Mouse (Mus musculus) limb, embryonic 13.5 days (tissue): Measurements from ENCODE around the gene Csrp2. TPM values are rescaled to one million over a fixed set of nuclear protein-coding genes. Genes with fewer than 3 reads are reported as not detected.
A peak's percentile ranks its signal among the peaks of the same experiment; 100 is the strongest.

Source experiments
- ATAC-seq: fragments of 200-750 bp; cut with Nextera tagmentation; 2 replicates; pipeline ENCODE4 v1.8.0; 2017; ENCODE audit warnings: low read depth, moderate number of reproducible peaks, moderate TSS enrichment; ENCODE audit not compliant: low FRiP score
- H3K27ac ChIP-seq: fragments of 300-500 bp; sonication (generic); 2 replicates; pipeline ENCODE4 v1.5.1; 2015; ENCODE audit warnings: inconsistent platforms, mild to moderate bottlenecking, moderate library complexity
- H3K27me3 ChIP-seq: fragments of 300-500 bp; sonication (generic); 2 replicates; pipeline ENCODE4 v1.6.1; 2015; ENCODE audit warnings: mild to moderate bottlenecking, inconsistent platforms
- H3K36me3 ChIP-seq: fragments of 300-500 bp; sonication (generic); 2 replicates; pipeline ENCODE4 v1.6.1; 2015; ENCODE audit warnings: inconsistent platforms, mild to moderate bottlenecking, moderate library complexity
- H3K4me1 ChIP-seq: fragments of 300-500 bp; sonication (generic); 2 replicates; pipeline ENCODE4 v1.6.1; 2015; ENCODE audit warnings: inconsistent platforms
- H3K4me2 ChIP-seq: fragments of 300-500 bp; sonication (generic); replicated peaks from 2 replicates; pipeline ENCODE4 v1.6.1; 2015; ENCODE audit warnings: inconsistent platforms, mild to moderate bottlenecking, moderate library complexity
- H3K4me3 ChIP-seq: fragments of 300-500 bp; sonication (generic); 2 replicates; pipeline ENCODE4 v1.5.1; 2015; ENCODE audit warnings: moderate library complexity, mild to moderate bottlenecking, inconsistent platforms
- H3K9ac ChIP-seq: fragments of 300-500 bp; sonication (generic); 2 replicates; pipeline ENCODE4 v1.6.1; 2015; ENCODE audit warnings: mild to moderate bottlenecking, inconsistent platforms
- H3K9me3 ChIP-seq: fragments of 300-500 bp; sonication (generic); 2 replicates; pipeline ENCODE4 v1.6.1; 2016; ENCODE audit warnings: inconsistent platforms
- WGBS: fragments of 180-500 bp; shearing (Covaris S2); methylation state at CpG from one replicate; pipeline ENCODE4 v1.1.7; 2015; 5-methylcytosine and 5-hydroxymethylcytosine counted together
- polyA plus RNA-seq: library from polyadenylated mRNA; unstranded; fragments of >200 nt; fragmentation: Nextera tagmentation; extraction: Ambion mirVana; gene quantifications from 2 replicates; pipeline ENCODE4 v1.2.1, GENCODE M21; 2015

Csrp2 gene
- polyA plus RNA-seq, 1 experiment from 2014 or later = 207 TPM

- Histone ChIP-seq H3K9ac (no peak overlapping the region), H3K4me2 (no peak overlapping the region), H3K36me3 (peaks cover 48% of the 10 kb centered on the region), H3K4me1 (peaks cover 9% of the 10 kb centered on the region; the same call in 1 of the 2 replicates), H3K9me3 (no peaks in the 10 kb centered on the region), H3K4me3 (no peak overlapping the region), H3K27me3 (no peaks in the 10 kb centered on the region), H3K27ac (no peak overlapping the region)
- no peak for ATAC-seq
- 94% methylated on average over 1 of the region's 1 CpGs for WGBS
These were observed 31.5 kb downstream of the Csrp2 start for GRCm38 (mm10) chr10:110951112-110951511.

- no peaks in the 10 kb centered on the region for H3K27me3 ChIP-seq
- H3K9ac ChIP-seq = no peak overlapping the region
- WGBS = 78% methylated on average over 4 of the region's 4 CpGs
- no peak overlapping the region for H3K4me2 ChIP-seq
- H3K27ac ChIP-seq = no peak overlapping the region
- no peak for ATAC-seq
- H3K36me3 ChIP-seq = peaks cover 46% of the 10 kb centered on the region
- H3K9me3 ChIP-seq = no peaks in the 10 kb centered on the region
- 0 out of 2 replicates have a peak, but pooled peaks cover 9% of the 10 kb centered on the region for H3K4me1 ChIP-seq
- H3K4me3 ChIP-seq = no peak overlapping the region
These were observed 32.2 kb downstream of the Csrp2 start for GRCm38 (mm10) chr10:110951748-110952147.

GRCm38 (mm10) chr10:110952271-110952670 lies 32.7 kb downstream of the Csrp2 start:
- Histone ChIP-seq H3K27me3 (no peaks in the 10 kb centered on the region), H3K36me3 (peaks cover 49% of the 10 kb centered on the region), H3K27ac (peak overlapping the region; percentile 44; the same call in 1 of the 2 replicates), H3K4me3 (no peak overlapping the region), H3K4me1 (0 out of 2 replicates have a peak, but pooled peaks cover 9% of the 10 kb centered on the region), H3K9me3 (no peaks in the 10 kb centered on the region), H3K9ac (no peak overlapping the region), H3K4me2 (no peak overlapping the region)
- WGBS = 81% methylated on average over 8 of the region's 8 CpGs
- no peak for ATAC-seq

GRCm38 (mm10) chr10:110952937-110953451 lies 33.4 kb downstream of the Csrp2 start:
- peak overlapping the region; percentile 44 for H3K27ac ChIP-seq
- 67% methylated on average over 9 of the region's 9 CpGs for WGBS
- no peaks in the 10 kb centered on the region for H3K9me3 ChIP-seq
- no peaks in the 10 kb centered on the region for H3K27me3 ChIP-seq
- H3K4me1 ChIP-seq = 0 out of 2 replicates have a peak, but pooled peaks cover 9% of the 10 kb centered on the region
- peaks cover 47% of the 10 kb centered on the region for H3K36me3 ChIP-seq
- H3K4me2 ChIP-seq = no peak overlapping the region
- no peak overlapping the region for H3K4me3 ChIP-seq
- no peak overlapping the region for H3K9ac ChIP-seq
- ATAC-seq = peak; percentile 85

GRCm38 (mm10) chr10:110958879-110959278 lies 39.3 kb downstream of the Csrp2 start:
- no peak overlapping the region for H3K4me2 ChIP-seq
- WGBS = 93% methylated on average over 6 of the region's 6 CpGs

GRCm38 (mm10) chr10:110959781-110960180 lies 40.2 kb downstream of the Csrp2 start:
- H3K9me3 ChIP-seq = no peaks in the 10 kb centered on the region
- no peak overlapping the region for H3K4me3 ChIP-seq
- no peak overlapping the region for H3K4me2 ChIP-seq
- ATAC-seq = no peak
- no peak overlapping the region for H3K27ac ChIP-seq
- 92% methylated on average over 8 of the region's 8 CpGs for WGBS
- no peaks in the 10 kb centered on the region for H3K27me3 ChIP-seq
- no peaks in the 10 kb centered on the region for H3K4me1 ChIP-seq
- no peak overlapping the region for H3K9ac ChIP-seq
- H3K36me3 ChIP-seq = peaks cover 42% of the 10 kb centered on the region

More at GRCm38 (mm10) chr10:110958879-110959278, 39.3 kb downstream of the Csrp2 start:
- no peaks in the 10 kb centered on the region for H3K9me3 ChIP-seq
- H3K4me3 ChIP-seq = no peak overlapping the region
- ATAC-seq = no peak
- peaks cover 43% of the 10 kb centered on the region for H3K36me3 ChIP-seq
- no peak overlapping the region for H3K9ac ChIP-seq
- no peak overlapping the region for H3K27ac ChIP-seq
- no peaks in the 10 kb centered on the region for H3K27me3 ChIP-seq
- H3K4me1 ChIP-seq = no peaks in the 10 kb centered on the region

GRCm38 (mm10) chr10:110960841-110961240 lies 41.3 kb downstream of the Csrp2 start:
- no peak overlapping the region for H3K27ac ChIP-seq
- 91% methylated on average over 6 of the region's 6 CpGs for WGBS

GRCm38 (mm10) chr10:110962172-110962571 lies 42.6 kb downstream of the Csrp2 start:
- Histone ChIP-seq H3K36me3 (peaks cover 36% of the 10 kb centered on the region), H3K27me3 (no peaks in the 10 kb centered on the region), H3K9ac (no peak overlapping the region), H3K9me3 (no peaks in the 10 kb centered on the region), H3K4me3 (no peak overlapping the region), H3K27ac (no peak overlapping the region), H3K4me1 (no peaks in the 10 kb centered on the region), H3K4me2 (no peak overlapping the region)
- no peak for ATAC-seq
- WGBS = 51% methylated on average over 1 of the region's 1 CpGs

More at GRCm38 (mm10) chr10:110960841-110961240, 41.3 kb downstream of the Csrp2 start:
- Histone ChIP-seq H3K36me3 (peaks cover 38% of the 10 kb centered on the region), H3K4me3 (no peak overlapping the region), H3K9me3 (no peaks in the 10 kb centered on the region), H3K27me3 (no peaks in the 10 kb centered on the region), H3K9ac (no peak overlapping the region), H3K4me1 (no peaks in the 10 kb centered on the region), H3K4me2 (no peak overlapping the region)
- ATAC-seq = no peak

- Histone ChIP-seq H3K4me3 (no peak overlapping the region), H3K4me2 (no peak overlapping the region), H3K27me3 (no peaks in the 10 kb centered on the region), H3K27ac (no peak overlapping the region), H3K9me3 (no peaks in the 10 kb centered on the region), H3K36me3 (peaks cover 50% of the 10 kb centered on the region), H3K9ac (no peak overlapping the region), H3K4me1 (no peaks in the 10 kb centered on the region)
- ATAC-seq = no peak
- WGBS = 86% methylated on average over 3 of the region's 3 CpGs
These were observed 51.5 kb downstream of the Csrp2 start for GRCm38 (mm10) chr10:110971044-110971443.

- WGBS = 71% methylated on average over 6 of the region's 6 CpGs
- Histone ChIP-seq H3K9ac (no peak overlapping the region), H3K4me3 (no peak overlapping the region), H3K4me1 (no peaks in the 10 kb centered on the region), H3K27me3 (no peaks in the 10 kb centered on the region), H3K27ac (no peak overlapping the region), H3K4me2 (no peak overlapping the region), H3K36me3 (peaks cover 49% of the 10 kb centered on the region), H3K9me3 (no peaks in the 10 kb centered on the region)
- ATAC-seq = no peak
These were observed 51.9 kb downstream of the Csrp2 start for GRCm38 (mm10) chr10:110971483-110971882.

GRCm38 (mm10) chr10:110971998-110972397 lies 52.4 kb downstream of the Csrp2 start:
- no peaks in the 10 kb centered on the region for H3K4me1 ChIP-seq
- H3K9ac ChIP-seq = no peak overlapping the region
- WGBS = 58% methylated on average over 9 of the region's 9 CpGs
- no peak overlapping the region for H3K27ac ChIP-seq
- no peak overlapping the region for H3K4me3 ChIP-seq
- no peaks in the 10 kb centered on the region for H3K27me3 ChIP-seq
- H3K9me3 ChIP-seq = no peaks in the 10 kb centered on the region
- no peak for ATAC-seq
- H3K4me2 ChIP-seq = no peak overlapping the region
- peaks cover 44% of the 10 kb centered on the region for H3K36me3 ChIP-seq

- Histone ChIP-seq H3K36me3 (peaks cover 41% of the 10 kb centered on the region), H3K4me2 (no peak overlapping the region), H3K27ac (no peak overlapping the region), H3K4me1 (no peaks in the 10 kb centered on the region), H3K9ac (no peak overlapping the region), H3K4me3 (no peak overlapping the region), H3K9me3 (no peaks in the 10 kb centered on the region), H3K27me3 (no peaks in the 10 kb centered on the region)
- no peak for ATAC-seq
- WGBS = 58% methylated on average over 3 of the region's 3 CpGs
These were observed 54.9 kb downstream of the Csrp2 start for GRCm38 (mm10) chr10:110974463-110974862.

- no peak overlapping the region for H3K4me2 ChIP-seq
- H3K4me1 ChIP-seq = no peaks in the 10 kb centered on the region
- no peak overlapping the region for H3K4me3 ChIP-seq
- ATAC-seq = no peak
- H3K9me3 ChIP-seq = no peaks in the 10 kb centered on the region
- H3K27me3 ChIP-seq = no peaks in the 10 kb centered on the region
- 78% methylated on average over 1 of the region's 1 CpGs for WGBS
- H3K36me3 ChIP-seq = peaks cover 41% of the 10 kb centered on the region
- no peak overlapping the region for H3K27ac ChIP-seq
- H3K9ac ChIP-seq = no peak overlapping the region
These were observed 55.3 kb downstream of the Csrp2 start for GRCm38 (mm10) chr10:110974885-110975284.
